Mouse (Mus musculus) heart, embryonic 14.5 days (tissue): ENCODE results near the gene Igf2bp2. TPM values are rescaled to one million over a fixed set of nuclear protein-coding genes. Genes with fewer than 3 reads are reported as not detected.

Source experiments
- ATAC-seq: fragments of 200-750 bp; cut with Nextera tagmentation; 2 replicates; pipeline ENCODE4 v1.8.0; 2017; ENCODE audit warnings: low read depth, moderate TSS enrichment; ENCODE audit not compliant: insufficient number of reproducible peaks, insufficient read depth, low FRiP score
- H3K27ac ChIP-seq, 2 experiments: fragments of 200-500 bp in 1 of 2; fragments of 300-500 bp in 1 of 2; sonication (generic) in 1 of 2; replicated peaks in 1 of 2; 2 replicates each; pipeline ENCODE4 v1.5.1; 2012 to 2014; ENCODE audit warnings: low read depth in 2 of 2, low read length in 2 of 2, control low read depth in 1 of 2, mild to moderate bottlenecking in 1 of 2, mixed read lengths in 1 of 2; ENCODE audit not compliant: control insufficient read depth in 1 of 2, insufficient read depth in 1 of 2
- H3K27me3 ChIP-seq: fragments of 300-500 bp; sonication (generic); 2 replicates; pipeline ENCODE4 v1.6.1; 2014; ENCODE audit warnings: mild to moderate bottlenecking, low read length, control low read depth; ENCODE audit not compliant: control insufficient read depth, insufficient read depth
- H3K36me3 ChIP-seq: fragments of 300-500 bp; sonication (generic); 2 replicates; pipeline ENCODE4 v1.6.1; 2014; ENCODE audit warnings: mild to moderate bottlenecking, control low read depth, low read length, mixed read lengths; ENCODE audit not compliant: control insufficient read depth, insufficient read depth
- H3K4me1 ChIP-seq, 2 experiments: fragments of 200-500 bp in 1 of 2; fragments of 300-500 bp in 1 of 2; sonication (generic) in 1 of 2; 2 replicates each; pipeline ENCODE4 v1.6.1; 2012 to 2014; ENCODE audit warnings: low read length in 2 of 2, control low read depth in 1 of 2, mixed read lengths in 1 of 2; ENCODE audit not compliant: control insufficient read depth in 2 of 2, insufficient read depth in 2 of 2
- H3K4me2 ChIP-seq: fragments of 300-500 bp; sonication (generic); 2 replicates; pipeline ENCODE4 v1.6.1; 2014; ENCODE audit warnings: mild to moderate bottlenecking, low read length
- H3K4me3 ChIP-seq, 2 experiments: fragments of 200-500 bp in 1 of 2; fragments of 300-500 bp in 1 of 2; sonication (generic) in 1 of 2; 2 replicates each; pipeline ENCODE4 v1.5.1; 2012 to 2014; ENCODE audit warnings: low read length in 2 of 2, mild to moderate bottlenecking in 2 of 2, control low read depth in 1 of 2, low read depth in 1 of 2, moderate library complexity in 1 of 2; ENCODE audit not compliant: control insufficient read depth in 1 of 2, insufficient read depth in 1 of 2
- H3K9ac ChIP-seq: fragments of 300-500 bp; sonication (generic); 2 replicates; pipeline ENCODE4 v1.6.1; 2014; ENCODE audit warnings: mild to moderate bottlenecking, low read length
- H3K9me3 ChIP-seq: fragments of 300-500 bp; sonication (generic); 2 replicates; pipeline ENCODE4 v1.6.1; 2016; ENCODE audit warnings: low read length, control low read depth; ENCODE audit not compliant: control insufficient read depth
- WGBS: fragments of 180-500 bp; shearing (Covaris S2); extraction: QIAGEN DNeasy Blood & Tissue Kit; methylation state at CpG from one replicate; pipeline ENCODE4 v1.1.7; 2014; 5-methylcytosine and 5-hydroxymethylcytosine counted together
- polyA plus RNA-seq: library from polyadenylated mRNA; unstranded; fragments of >200 nt; fragmentation: Nextera tagmentation; extraction: Ambion mirVana; gene quantifications from 2 replicates; pipeline ENCODE4 v1.2.1, GENCODE M21; 2014

Igf2bp2 gene
- polyA plus RNA-seq = 45.1 and 47.6 TPM in 2 replicates

DNA sequence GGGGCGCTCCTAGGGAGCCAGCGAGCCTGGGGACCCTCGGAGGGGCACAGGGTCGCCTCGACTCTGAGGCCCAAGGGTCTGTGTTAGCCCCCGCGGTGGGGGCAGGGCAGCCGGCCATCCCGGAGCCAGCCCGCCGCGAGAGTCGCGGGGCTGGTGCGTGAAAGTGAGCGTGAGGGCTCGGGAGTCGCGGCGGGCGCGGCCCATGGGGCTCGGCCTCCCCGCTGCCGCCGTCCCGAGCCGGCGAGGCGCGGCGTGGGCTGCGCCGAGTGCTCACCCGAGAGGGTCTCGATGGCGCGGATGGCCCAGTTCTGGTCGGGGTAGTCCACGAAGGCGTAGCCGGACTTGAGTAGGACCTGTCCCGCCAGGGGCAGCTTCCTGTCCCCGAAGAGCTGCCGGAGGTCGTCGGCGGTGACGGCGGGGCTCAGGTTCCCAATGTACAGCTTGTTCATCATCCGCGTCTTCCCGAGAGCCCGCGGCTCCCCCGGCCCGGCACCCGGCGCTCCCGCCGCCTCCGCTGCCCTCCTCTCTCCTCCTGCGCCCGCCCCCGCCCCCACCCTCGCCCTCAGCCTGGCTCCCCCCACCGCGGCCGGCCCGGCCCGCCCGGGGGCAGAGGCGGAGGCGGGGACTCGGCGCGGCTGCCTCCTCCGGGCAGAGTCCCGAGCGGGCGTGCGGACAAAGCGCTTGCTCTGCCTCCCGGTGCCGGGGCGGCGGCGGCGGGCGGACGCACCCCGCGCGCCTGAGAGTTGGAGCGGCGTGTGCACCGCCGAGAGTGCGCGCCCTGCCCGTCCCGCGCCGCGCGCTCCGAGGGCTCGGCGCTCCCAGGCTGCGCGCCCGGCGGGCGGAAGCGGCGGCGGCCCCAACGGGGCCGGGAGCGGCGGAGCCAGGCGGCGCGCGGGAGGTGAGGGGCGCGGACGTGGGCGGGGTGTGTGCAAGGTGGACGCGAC is at the start of gene Igf2bp2:
Gene Igf2bp2 (minus strand): TSS at position 788 of the 944 bp plus-strand sequence.
- Histone ChIP-seq H3K9me3 (no peaks in the 10 kb centered on the region), H3K4me2 (peak within 1 kb of the TSS; percentile 92), H3K27me3 (no peaks in the 10 kb centered on the region), H3K27ac (peak within 1 kb of the TSS; percentile 71 to 92), H3K4me3 (peak within 1 kb of the TSS; percentile 70 to 98), H3K36me3 (no peaks in the 10 kb centered on the region), H3K4me1 (peaks cover 0 to 17% of the 10 kb centered on the region in 2 experiments; a peak in 2 of 4 replicates), H3K9ac (peak within 1 kb of the TSS; percentile 99)
- peak; percentile 87 for ATAC-seq
- under 1% methylated on average over 112 of the region's 131 CpGs for WGBS

GRCm38 (mm10) chr16:22203501-22203900 is 40.4 kb upstream of the Igf2bp2 start:
- no peaks in the 10 kb centered on the region for H3K36me3 ChIP-seq
- H3K9me3 ChIP-seq = peaks cover 5% of the 10 kb centered on the region; the same call in 1 of the 2 replicates
- no peak for ATAC-seq
- H3K27me3 ChIP-seq = no peaks in the 10 kb centered on the region
- H3K4me3 ChIP-seq = no peak overlapping the region
- no peak overlapping the region for H3K4me2 ChIP-seq
- H3K4me1 ChIP-seq = no peaks in the 10 kb centered on the region
- no peak overlapping the region for H3K27ac ChIP-seq
- H3K9ac ChIP-seq = no peak overlapping the region
- 85% methylated on average over 1 of the region's 1 CpGs for WGBS

- WGBS = 40% methylated on average over 3 of the region's 3 CpGs
- Histone ChIP-seq H3K9ac (no peak overlapping the region), H3K9me3 (peaks cover 5% of the 10 kb centered on the region; the same call in 1 of the 2 replicates), H3K4me2 (no peak overlapping the region), H3K27ac (no peak overlapping the region), H3K36me3 (no peaks in the 10 kb centered on the region), H3K4me3 (no peak overlapping the region), H3K27me3 (no peaks in the 10 kb centered on the region), H3K4me1 (no peaks in the 10 kb centered on the region)
- no peak for ATAC-seq
Observed at GRCm38 (mm10) chr16:22201858-22202257, 38.8 kb upstream of the Igf2bp2 start.

- Histone ChIP-seq H3K36me3 (no peaks in the 10 kb centered on the region), H3K27me3 (no peaks in the 10 kb centered on the region), H3K9ac (no peak overlapping the region), H3K4me3 (no peak overlapping the region), H3K9me3 (no peaks in the 10 kb centered on the region), H3K27ac (no peak overlapping the region), H3K4me1 (no peaks in the 10 kb centered on the region), H3K4me2 (no peak overlapping the region)
- ATAC-seq = no peak
- WGBS = 81% methylated on average over 1 of the region's 1 CpGs
Observed at GRCm38 (mm10) chr16:22200476-22200875, 37.4 kb upstream of the Igf2bp2 start.

GRCm38 (mm10) chr16:22187366-22187765 is 24.3 kb upstream of the Igf2bp2 start:
- Histone ChIP-seq H3K4me1 (no peaks in the 10 kb centered on the region), H3K4me3 (no peak overlapping the region), H3K4me2 (no peak overlapping the region), H3K27me3 (no peaks in the 10 kb centered on the region), H3K9me3 (no peaks in the 10 kb centered on the region), H3K9ac (no peak overlapping the region), H3K36me3 (no peaks in the 10 kb centered on the region), H3K27ac (no peak overlapping the region)
- WGBS = 62% methylated on average over 12 of the region's 12 CpGs
- no peak for ATAC-seq

DNA sequence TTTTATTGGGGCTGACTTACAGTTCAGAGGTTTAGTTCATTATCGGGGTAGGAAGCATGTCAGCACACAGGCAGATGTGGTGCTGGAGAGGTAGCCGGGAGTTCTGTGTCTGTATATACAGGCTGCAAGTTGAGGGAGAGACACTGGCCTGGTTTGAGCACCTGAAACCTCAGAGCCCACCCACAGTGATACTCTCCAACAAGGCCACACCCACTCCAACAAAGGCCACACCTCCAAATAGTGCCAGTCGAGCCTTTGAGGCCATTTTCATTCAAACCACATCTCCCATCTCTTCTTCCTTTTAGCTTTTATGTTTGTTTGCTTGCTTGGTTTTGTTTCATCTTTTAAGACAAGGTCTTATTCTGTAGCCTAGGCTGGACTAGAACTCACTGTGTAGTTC is 22.3 kb upstream of the Igf2bp2 start:
- no peak overlapping the region for H3K4me2 ChIP-seq
- no peaks in the 10 kb centered on the region for H3K36me3 ChIP-seq
- H3K27ac ChIP-seq = no peak overlapping the region
- H3K4me3 ChIP-seq = no peak overlapping the region
- WGBS = 84% methylated on average over 3 of the region's 3 CpGs
- H3K9me3 ChIP-seq = no peaks in the 10 kb centered on the region
- no peak for ATAC-seq
- H3K27me3 ChIP-seq = no peaks in the 10 kb centered on the region
- H3K4me1 ChIP-seq = no peaks in the 10 kb centered on the region
- no peak overlapping the region for H3K9ac ChIP-seq

DNA sequence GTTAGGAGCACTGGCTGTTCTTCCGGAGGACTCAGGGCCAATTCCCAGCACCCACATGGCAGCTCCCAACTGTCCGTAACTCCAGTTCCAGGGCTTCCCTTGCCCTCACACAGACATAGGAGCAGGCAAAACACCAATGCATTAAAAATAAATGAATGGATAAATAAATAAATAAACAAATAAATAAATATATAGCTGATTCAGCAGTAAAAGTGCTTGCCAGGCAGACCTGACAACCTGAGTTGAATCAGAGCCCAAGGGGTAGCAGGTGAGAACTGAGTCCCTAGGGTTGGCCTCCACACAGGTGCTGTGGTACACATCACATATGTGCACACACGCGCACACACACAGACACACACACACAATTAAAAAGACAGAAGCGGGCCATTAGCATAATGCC is 21.0 kb upstream of the Igf2bp2 start:
- Histone ChIP-seq H3K9me3 (no peaks in the 10 kb centered on the region), H3K4me2 (no peak overlapping the region), H3K36me3 (no peaks in the 10 kb centered on the region), H3K4me3 (no peak overlapping the region), H3K27ac (no peak overlapping the region), H3K9ac (no peak overlapping the region), H3K4me1 (no peaks in the 10 kb centered on the region), H3K27me3 (no peaks in the 10 kb centered on the region)
- no peak for ATAC-seq
- 95% methylated on average over 5 of the region's 5 CpGs for WGBS
